Mouse (Mus musculus): ENCODE data around the gene Khdc4.
"Not testable (repeated sequence)": the region's sequence is repeated elsewhere in the genome, so short reads cannot be mapped to it uniquely, and the experiment has no call there.

Khdc4 gene

DNA sequence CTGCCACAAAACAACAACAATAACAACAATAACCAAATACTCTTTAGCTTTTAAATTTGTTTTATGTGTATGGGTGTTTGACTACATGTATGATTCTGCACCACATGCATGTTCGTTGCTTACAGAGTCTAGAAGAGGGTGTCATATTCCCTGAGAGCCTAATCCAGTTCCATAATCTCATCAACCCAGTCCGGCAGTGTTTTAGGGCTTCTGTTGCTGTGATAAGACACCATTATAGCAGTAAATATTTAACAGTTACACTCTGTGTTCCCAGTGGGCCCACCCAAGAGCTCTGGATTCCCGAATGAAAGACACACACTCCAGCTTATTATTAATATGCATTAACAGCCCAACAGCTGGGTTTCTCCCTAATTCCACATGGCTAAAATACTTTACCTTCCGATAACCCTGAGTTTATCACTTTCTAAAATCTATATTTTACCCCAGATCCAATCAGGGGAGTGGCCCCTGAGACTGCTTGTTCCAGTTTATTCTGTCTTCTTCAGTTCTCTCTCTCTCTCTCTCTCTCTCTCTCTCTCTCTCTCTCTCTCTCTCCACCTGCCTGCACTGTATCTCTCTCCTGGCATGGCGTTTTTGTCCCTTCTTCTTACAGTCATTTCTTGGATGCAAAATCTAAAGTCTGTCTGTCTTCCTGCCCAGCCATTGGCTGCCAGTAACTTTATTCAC is 27.0 kb upstream of the Khdc4 start:
- no peak for DNase-seq

DNA sequence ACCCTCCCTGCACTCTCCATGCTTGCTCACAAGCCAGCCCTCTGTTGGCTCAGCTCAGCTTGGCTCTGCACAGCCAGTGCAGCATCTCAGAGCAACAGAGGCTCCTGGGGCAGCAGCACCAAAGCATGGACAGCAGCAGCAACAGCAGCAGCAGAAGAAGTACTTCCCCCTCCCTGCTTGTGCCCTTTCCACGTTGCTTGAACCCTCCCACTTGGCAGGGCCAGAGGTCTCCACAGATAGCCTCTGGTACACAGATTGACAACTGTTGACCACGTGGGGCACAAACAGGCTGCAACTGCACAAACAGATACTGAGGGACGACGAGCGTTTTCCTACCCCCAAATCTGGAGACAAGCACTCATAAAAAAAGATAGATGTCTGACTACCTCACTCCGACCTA is 25.8 kb upstream of the Khdc4 start:
- DNase-seq = no peak

DNA sequence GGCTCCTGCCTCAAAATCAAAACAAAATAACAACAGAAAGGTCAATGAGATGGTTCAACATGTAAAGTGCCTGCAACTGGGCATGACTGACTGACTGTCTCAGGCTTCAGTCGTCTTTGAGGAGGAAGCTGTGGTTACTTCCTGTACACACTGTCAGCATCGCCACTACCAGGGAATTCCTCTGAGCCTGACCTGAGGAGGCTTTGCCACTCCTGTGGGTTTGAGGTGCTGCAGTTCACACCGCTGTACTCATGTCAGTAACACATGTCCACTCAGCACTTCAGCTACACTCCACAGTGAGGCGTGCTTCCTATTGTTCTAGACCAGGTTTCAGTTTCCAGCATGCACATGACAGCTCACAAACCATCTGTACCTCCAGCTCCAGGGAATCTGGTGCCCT is 21.5 kb upstream of the Khdc4 start:
- no peak for DNase-seq

DNA sequence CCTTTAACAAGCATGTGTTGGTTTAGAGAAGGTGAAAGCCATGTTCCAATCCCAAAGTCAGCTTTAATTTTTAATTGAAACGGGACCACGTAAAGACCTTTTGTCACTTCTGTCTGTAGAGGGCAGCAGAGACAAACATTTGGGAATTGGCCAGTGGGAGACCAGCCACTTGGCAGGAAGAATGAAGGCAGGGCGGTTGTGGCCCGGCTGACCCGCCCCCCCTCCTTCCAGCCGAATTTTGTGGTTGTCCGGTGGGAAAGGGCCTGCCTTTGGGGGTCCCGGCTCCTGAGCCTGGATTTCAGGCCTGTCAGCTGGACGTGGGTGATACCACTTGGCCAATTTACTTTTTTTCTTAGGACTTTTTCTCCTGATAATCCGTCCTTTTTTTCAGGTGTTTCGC is 8.2 kb upstream of the Khdc4 start:
- DNase-seq = peak; percentile 45

DNA sequence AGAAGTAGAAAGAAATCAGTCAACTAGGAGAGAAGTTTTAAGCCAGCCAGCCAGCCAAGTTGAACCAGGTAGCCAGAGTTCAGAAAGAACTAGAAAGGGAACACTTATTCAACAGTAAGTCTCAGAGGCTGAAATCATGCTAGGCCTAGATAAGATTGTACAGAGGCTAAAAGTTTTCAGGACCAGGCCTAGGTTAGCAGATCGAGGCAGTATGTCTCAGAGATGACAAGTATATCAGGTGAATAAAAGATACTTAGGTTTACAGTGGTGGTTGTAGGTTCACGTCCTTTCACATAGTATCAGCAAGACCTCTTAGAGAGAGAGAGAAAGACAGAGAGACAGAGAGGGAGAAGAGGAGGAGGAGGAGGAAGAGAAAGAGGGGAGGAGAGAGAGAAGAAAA is 1.8 kb upstream of the Khdc4 start:
- DNase-seq = no peak

DNA sequence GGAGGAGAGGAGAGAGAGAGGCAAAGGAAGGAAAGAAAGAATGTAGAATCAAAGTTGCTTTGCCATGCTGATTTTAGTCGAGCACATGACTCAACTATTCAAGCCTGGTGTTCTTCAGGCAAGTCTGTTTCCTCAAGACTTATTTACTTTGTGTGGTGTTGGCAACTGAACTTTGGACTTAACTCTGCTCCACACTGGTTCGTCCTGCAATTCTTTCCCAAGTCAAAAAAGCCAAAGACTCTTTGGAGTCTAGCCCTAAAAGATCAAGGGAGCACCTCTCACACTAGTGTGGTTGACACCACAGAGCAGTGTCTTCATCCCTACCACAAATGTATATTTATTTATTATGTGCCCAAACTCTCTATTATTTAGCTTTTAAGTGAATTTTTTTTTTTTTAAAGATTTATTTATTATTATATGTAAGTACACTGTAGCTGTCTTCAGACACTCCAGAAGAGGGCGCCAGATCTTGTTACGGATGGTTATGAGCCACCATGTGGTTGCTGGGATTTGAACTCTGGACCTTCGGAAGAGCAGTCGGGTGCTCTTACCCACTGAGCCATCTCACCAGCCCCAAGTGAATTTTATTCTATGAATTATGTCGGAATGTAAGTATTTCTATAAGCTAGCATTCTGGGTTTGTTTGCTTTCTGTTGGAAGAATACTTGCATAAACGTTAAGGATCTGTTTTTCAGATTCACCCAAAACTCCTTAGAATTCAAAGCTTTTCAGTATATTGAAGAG is 1.2 kb upstream of the Khdc4 start:
- DNase-seq = peak; percentile 36

DNA sequence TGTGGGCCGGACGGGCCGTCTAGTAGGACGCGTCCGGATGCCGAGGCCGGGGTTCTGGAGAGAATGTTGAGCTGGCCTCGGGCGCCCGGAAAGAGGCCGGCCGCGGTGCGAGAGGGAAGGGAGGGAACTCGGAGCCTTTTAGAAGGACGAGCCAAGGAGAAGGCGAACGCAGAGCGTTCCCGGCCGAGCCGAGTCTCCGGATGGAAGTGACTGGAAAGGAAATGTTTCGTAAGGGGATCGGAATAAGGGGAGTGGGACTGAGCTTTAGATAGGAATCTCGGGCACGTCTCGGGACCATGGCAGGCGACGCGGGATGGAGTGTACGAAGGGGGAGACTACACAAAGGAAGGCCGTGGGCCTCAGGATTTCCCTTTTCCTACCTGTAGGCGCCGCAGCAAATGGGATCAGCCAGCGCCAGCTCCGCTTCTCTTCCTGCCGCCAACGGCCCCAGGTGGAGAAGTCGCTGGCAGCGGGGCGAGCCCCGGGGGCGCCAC is 402 bp downstream of the Khdc4 start:
- DNase-seq = no peak

DNA sequence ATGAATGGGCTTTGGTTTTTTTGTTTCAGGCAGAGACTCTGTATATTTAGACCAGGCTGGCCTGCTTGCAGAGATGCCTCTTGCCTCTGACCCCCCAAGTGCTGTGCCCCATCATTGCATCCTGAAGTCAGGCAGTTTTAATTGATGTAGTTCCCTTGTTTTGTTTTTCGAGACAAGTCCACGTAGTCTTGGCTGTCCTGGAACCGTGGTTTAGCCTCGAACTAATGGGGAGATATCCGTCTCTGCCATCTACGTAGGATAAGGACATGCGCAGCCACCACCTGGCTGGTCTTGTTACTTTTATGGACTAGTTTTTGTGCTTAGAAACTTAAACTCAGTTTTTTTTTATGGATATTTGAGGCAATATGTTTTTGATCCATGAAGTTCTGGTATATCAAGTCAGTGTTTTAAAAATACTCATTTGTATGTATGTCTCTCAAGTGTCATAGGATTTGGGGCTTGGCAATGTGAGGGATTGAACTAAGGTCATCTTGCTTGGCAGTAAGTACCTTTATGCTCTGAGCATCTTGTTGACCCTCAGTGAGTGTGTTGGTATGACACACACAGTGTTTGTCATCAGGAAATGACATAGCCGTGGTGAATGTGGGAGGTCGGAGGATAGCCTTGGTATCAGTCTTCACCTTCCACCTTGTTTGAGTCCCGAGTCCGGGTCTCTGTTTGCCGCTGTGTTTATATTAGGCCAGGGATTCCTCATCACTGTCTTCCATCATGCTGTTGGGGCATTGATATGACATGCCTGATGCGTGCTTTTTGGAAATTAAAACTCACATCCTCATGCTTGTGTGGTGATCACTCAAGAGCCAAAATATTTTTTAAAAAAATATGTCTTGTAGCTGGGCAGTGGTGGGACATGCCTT is 1.4 kb downstream of the Khdc4 start:
- no peak for DNase-seq

DNA sequence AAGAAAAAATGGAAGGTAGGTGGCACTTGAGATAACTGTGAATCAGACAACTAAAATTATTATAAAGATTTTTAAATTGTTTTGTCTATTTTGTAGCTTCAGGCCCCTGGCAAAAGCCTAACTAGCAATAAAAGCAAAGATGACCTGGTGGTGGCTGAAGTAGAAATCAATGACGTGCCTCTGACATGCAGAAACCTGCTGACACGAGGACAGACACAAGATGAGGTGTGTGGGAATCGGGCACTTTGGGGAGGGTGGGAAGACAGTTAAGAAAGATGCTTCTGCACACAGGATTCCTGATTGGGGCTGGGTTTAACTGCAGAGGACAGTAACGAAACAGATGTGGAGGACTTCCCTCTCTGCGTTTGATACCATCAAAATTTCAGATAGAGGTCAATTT is 3.5 kb downstream of the Khdc4 start:
- DNase-seq = no peak

DNA sequence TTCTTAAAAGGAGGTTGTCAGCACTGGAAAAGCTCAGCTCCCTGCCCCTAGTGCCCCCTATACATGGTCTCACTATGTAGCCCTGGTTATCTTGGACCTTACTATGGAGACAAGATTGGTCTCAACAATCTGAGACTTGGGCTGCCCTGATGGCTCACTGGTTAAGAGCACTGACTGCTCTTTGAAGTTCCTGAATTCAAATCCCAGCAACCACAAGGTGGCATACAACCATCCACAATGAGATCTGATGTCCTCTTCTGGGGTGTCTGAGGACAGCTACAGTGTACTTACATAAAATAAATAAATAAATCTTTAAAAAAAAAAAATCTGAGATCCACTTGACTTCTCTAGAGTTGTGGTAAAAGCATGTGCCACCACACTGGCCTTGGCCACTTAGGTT is 9.9 kb downstream of the Khdc4 start:
- no peak for DNase-seq

DNA sequence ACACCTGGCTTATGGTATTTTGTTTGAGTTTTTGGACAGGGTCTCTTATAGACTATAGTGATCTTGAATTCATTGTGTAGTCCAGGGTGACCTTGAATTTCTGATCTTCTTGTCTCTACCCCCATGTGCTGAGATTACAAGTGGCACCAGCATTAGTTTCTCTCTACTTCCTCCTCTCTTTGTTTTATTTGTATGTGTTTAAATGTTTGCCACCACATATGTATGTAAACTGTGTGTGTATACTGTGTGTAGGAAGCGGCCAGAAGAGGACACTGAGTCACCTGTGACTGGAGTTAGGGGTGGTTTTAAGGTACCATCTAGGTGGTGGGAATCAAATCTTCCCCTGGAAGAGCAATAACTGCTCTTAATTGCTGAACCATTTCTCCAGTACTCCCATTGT is 12.4 kb downstream of the Khdc4 start:
- DNase-seq = no peak

DNA sequence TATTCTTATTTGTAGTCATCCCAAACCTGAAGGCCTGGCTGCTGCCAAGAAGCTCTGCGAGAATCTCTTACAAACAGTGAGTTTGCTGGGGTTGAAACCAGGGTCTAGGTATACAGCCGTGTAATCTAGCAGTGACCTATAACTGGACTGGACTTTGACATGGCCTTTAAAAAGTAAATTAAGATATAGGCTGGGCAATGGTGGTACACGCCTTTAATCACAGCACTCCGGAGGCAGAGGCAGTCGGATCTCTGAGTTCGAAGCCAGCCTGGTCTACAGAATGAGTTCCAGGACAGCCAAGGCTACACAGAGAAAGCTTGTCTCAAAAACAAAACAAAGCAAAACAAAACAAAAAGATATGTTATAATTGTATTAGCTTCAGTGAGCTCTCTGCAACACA is 13.2 kb downstream of the Khdc4 start:
- no peak for DNase-seq

DNA sequence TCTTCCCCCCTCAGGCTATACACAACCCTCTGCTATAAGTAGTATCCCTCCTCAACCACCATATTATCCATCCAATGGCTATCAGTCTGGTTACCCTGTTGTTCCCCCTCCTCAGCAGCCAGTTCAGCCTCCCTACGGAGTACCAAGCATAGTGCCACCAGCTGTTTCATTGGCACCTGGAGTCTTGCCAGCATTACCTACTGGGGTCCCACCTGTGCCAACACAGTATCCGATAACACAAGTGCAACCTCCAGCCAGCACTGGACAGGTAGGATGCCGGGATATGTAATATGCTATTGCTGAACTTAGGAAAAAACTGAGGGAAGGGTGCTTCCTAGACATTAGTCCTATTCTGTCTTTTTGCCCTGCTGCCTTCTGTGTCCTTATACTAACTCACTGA is 14.6 kb downstream of the Khdc4 start:
- no peak for DNase-seq

DNA sequence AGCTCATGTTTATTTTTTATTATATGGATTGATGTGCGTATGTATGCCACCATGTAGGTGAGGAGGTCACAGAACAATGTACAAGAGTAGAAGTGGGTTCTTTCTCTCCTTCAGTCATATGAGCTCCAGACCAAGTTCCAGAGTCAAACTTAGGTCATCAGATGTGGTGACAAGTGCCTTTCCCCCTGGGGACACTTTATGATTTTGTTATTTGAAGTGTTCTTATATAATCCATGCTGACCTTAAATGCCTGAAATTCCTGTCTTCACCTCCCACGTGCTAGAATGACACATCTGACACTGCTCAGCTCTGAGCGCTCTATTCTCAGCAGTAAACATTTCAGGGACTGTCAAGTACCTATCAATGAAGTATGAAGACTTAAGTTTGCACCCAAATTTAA is 15.6 kb downstream of the Khdc4 start:
- DNase-seq = no peak

DNA sequence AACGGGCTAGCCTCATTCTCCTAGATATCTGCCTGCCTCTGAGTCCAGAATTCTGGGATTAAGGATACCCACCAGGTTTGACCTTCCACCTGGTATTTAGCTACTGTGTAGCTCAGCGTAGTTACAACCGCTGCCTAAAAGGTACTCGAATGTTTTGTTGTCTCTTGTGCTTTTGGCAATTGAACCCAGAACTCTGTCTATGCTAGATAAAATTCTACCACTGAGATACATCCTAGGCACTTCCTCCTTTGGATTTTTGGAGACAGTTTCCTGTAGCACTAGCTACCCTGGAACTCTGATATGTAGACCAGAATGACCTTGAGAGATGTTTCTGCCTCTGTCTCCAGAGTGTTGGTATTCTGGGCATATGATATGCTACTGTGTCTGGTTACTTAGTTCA is 28.1 kb downstream of the Khdc4 start:
- DNase-seq = no peak

DNA sequence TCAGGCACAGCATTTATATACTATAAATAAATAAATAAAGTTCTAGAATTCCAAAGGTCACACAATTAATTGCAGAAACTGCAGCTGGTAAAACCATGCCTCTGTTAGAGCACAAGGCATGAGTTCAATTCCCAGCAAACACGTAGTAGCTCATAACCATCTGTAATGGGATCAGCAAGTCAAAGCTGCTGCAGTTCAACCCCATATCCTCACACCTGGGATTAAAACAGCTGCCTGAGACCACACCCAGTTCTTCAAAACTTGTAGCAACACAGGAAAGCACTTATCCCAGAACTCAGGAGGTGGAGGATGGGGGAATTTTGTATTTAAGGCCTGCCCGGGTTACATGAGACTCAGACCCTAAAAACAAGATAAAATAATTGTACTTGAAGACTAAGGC is 29.1 kb downstream of the Khdc4 start:
- no peak for DNase-seq

DNA sequence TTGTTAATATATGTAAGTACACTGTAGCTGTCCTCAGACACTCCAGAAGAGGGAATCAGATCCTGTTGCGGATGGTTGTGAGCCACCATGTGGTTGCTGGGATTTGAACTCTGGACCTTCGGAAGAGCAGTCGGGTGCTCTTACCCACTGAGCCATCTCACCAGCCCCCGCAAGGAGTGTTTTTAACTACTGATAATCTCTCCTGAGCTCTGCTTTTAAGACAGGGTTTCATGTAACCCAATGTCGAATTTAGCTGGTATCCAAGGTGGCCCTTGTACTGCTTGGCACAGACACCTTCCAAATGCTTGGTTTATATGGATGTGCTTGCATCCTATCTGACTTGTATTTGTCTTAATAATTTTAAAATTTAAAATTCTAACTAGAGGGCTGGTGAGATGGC is 30.1 kb downstream of the Khdc4 start:
- DNase-seq = not testable (repeated sequence)

DNA sequence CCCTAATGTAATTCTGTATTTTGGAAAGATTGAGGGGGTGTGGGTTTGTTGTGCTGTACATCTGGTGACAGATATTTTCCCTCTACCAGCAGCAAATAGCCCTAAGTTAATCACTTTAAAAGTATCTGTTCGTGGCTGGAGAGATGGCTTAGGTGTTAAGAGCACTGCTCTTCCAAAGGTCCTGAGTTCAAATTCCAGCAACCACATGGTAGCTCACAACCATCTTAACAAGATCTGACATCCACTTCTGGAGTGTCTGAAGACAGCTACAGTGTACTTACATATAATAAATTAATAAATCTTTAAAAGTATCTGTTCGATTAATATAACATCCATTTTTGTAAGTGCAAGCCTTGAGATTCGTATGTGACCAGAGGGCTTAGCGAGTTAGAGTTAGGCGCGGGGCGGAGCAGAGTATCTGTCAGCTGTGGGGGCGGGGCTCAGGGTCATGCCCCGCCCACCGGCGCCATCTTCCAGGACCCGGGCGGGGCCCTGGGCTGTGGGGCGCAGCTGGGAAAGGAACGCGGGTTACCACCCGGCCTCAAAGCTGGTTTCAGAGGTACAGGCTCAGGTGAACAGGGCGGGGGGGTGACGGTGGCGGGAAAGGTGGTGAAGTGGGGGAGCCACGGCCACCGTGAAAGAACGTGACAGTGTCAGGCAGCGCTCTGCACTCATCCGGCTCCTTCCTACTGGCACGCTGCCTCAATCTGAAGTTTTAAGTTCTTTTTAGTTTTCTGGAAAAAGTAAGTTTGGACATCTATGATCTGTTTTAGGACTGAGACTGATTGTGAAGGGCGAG is 31.0 kb downstream of the Khdc4 start, which contains the start of gene Rit1:
TSS of gene Rit1 (plus strand) at position 440 of the 799 bp plus-strand sequence.
- peak; percentile 81 for DNase-seq

DNA sequence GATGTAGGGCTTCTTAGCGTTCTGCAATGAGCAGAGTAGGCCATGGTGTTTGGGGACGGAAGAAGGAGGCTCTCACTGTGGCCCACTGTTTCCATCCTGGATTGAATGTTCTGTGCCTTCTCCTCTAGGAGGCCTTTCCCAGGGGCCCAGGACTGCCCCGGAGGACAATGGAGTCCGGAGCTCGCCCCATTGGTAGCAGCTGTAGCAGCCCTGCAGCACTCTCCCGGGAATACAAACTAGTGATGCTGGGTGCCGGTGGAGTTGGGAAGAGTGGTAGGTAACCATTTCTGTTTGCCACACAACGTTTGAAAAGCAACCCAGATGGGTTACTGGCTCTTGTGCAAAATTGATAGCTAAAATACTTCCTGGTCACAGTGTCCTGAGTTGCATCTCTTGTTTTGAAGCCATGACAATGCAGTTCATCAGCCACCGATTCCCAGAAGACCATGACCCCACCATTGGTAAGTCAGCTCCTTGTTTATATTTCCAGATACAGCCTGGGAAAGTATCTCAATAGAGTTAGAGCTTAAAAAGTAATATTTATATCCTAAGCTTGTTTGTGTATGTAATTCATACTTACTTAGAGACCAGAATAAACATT is 31.7 kb downstream of the Khdc4 start:
- DNase-seq = peak; percentile 34

DNA sequence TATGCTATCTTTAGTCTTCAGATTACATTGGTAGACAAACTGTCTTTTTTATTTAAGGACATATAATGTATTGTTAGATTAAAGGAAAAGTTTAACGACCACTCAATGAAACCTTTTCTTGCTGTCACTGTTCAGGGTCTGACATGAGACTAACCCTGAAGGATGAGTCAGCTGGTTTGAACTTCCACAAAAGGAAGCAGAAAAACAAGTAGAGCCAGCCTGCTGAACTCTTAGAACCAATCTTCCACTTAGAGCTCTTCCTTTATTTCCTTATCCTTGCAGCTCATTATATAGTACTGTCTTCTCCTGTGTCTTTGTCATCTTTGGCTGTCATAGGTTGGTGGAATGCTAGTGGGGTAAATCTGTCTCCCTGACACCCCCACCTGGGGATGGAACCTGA is 32.2 kb downstream of the Khdc4 start:
- DNase-seq = no peak

DNA sequence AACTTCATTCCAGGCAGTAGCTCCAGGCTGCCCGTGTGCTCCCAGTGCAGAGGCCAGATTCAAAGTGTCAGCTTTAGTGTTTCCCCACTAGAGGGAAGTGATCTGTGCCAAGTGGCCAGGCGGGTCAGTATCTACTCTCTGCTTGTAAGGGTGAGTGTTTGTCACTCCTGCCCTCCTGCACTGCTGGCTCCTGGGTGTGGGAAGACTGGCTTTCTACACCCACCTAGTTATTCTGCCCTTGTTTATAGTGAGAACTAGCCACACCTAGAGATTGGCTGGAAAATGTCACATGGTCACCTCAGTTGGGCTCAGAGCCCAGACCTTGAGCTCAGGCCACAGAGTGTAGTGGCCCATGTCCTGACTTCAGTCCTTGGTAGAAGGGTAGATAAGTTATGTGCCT is 33.5 kb downstream of the Khdc4 start:
- DNase-seq = peak; percentile 86

DNA sequence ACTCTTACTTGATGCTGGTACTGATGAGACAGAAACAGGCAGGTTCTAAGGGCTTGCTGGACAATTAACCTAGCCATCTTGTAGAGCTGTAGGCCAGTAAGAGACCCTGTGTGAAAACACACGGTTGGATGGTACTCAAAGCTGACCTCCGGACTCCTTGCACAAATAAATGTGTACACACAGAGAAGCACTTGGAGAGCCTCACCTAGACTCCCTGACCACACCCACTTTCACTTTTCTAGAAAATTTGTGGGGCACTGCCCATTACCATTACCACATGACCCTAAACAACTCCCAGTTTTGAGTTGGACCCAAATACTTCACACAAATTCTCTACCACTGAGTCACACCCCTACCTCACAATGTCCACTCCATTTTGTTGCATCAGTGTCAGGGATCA is 51.0 kb downstream of the Khdc4 start:
- DNase-seq = no peak
